Mouse (Mus musculus) liver, adult 2 months (tissue): Measurements from ENCODE around the gene Fdx1l. TPM values are rescaled to one million over a fixed set of nuclear protein-coding genes. Genes with fewer than 3 reads are reported as not detected.

Source experiments
- DNase-seq: peaks from one replicate; pipeline ENCODE4 v3.0.0-alpha.2; 2011; ENCODE audit warnings: low read depth, low spot score; ENCODE audit errors: extremely low read depth
- H3K27ac ChIP-seq: fragments of 200-500 bp; replicated peaks from 2 replicates; pipeline ENCODE4 v1.5.1; 2012; ENCODE audit warnings: low read depth, mild to moderate bottlenecking, control low read depth, inconsistent platforms, low read length; ENCODE audit not compliant: insufficient read depth
- H3K27me3 ChIP-seq: fragments of 200-500 bp; 2 replicates; pipeline ENCODE4 v1.6.1; 2012; ENCODE audit warnings: mild to moderate bottlenecking, moderate library complexity, low read length, inconsistent platforms; ENCODE audit not compliant: control insufficient read depth, insufficient read depth
- H3K36me3 ChIP-seq: fragments of 200-500 bp; 2 replicates; pipeline ENCODE4 v1.6.1; 2012; ENCODE audit warnings: low read length, inconsistent platforms; ENCODE audit not compliant: control insufficient read depth, insufficient read depth
- H3K4me1 ChIP-seq: fragments of 200-500 bp; 2 replicates; pipeline ENCODE4 v1.6.1; 2011; ENCODE audit warnings: low read length; ENCODE audit not compliant: control insufficient read depth, insufficient read depth
- H3K4me3 ChIP-seq: fragments of 200-500 bp; 2 replicates; pipeline ENCODE4 v1.5.1; 2011; ENCODE audit warnings: low read depth, mild to moderate bottlenecking, control low read depth, low read length, moderate library complexity; ENCODE audit not compliant: insufficient read depth
- H3K79me2 ChIP-seq: fragments of 200-500 bp; 2 replicates; pipeline ENCODE4 v1.6.1; 2012; ENCODE audit warnings: inconsistent platforms, mild to moderate bottlenecking, low read length, moderate library complexity; ENCODE audit not compliant: control insufficient read depth, insufficient read depth
- H3K9ac ChIP-seq: fragments of 200-500 bp; 2 replicates; pipeline ENCODE4 v1.6.1; 2012; ENCODE audit warnings: low read depth, mild to moderate bottlenecking, control low read depth, inconsistent platforms, low read length
- CTCF ChIP-seq: fragments of 200-500 bp; IDR thresholded peaks from 2 replicates; pipeline ENCODE4 v1.5.1; 2011; ENCODE audit warnings: low read depth, low read length, control low read depth
- POLR2A ChIP-seq: fragments of 200-500 bp; IDR thresholded peaks from 2 replicates; pipeline ENCODE4 v1.6.1; 2011; ENCODE audit warnings: low read length, control low read depth; ENCODE audit not compliant: insufficient read depth; ENCODE audit errors: extremely low read depth
- WGBS: fragments of 180-500 bp; shearing (Covaris S2); methylation state at CpG from one replicate; pipeline ENCODE4 v1.1.7; 2018; 5-methylcytosine and 5-hydroxymethylcytosine counted together
- polyA plus RNA-seq: library from polyadenylated mRNA; depleted of rRNA; stranded (reverse); fragments of >200 nt; gene quantifications from 2 replicates; pipeline ENCODE4 v1.2.3, GENCODE M21; 2012
- total RNA-seq: library from RNA; depleted of rRNA; stranded (reverse); fragments of >200 nt; gene quantifications from 2 replicates; pipeline ENCODE4 v1.2.3, GENCODE M21; 2014

Gene Fdx1l
- total and polyA plus RNA-seq, 2 experiments: 30.6 to 45.3 TPM

- Histone ChIP-seq H3K4me3 (no peak overlapping the region), H3K79me2 (no peaks in the 10 kb centered on the region), H3K9ac (no peak overlapping the region), H3K27me3 (no peaks in the 10 kb centered on the region), H3K4me1 (no peaks in the 10 kb centered on the region), H3K36me3 (no peaks in the 10 kb centered on the region), H3K27ac (no peak overlapping the region)
- peak; percentile 64 for DNase-seq
- TF ChIP-seq POLR2A (no peak), CTCF (no peak)
- WGBS: 28% methylated on average over 8 of the region's 8 CpGs
Observed at GRCm38 (mm10) chr9:21097793-21098192, 24.4 kb upstream of the Fdx1l start.

GRCm38 (mm10) chr9:21095958-21096357, 22.5 kb upstream of the Fdx1l start:
- Histone ChIP-seq H3K27ac (no peak overlapping the region), H3K27me3 (no peaks in the 10 kb centered on the region), H3K4me1 (peaks cover under 1% of the 10 kb centered on the region), H3K4me3 (no peak overlapping the region), H3K79me2 (peaks cover 2% of the 10 kb centered on the region; the same call in 1 of the 2 replicates), H3K36me3 (no peaks in the 10 kb centered on the region), H3K9ac (no peak overlapping the region)
- TF ChIP-seq POLR2A: no peak
- TF ChIP-seq CTCF: no peak
- 89% methylated on average over 4 of the region's 4 CpGs for WGBS
- DNase-seq: no peak

GRCm38 (mm10) chr9:21093423-21093822, 20.0 kb upstream of the Fdx1l start:
- no peak overlapping the region for H3K4me3 ChIP-seq
- peaks cover 23% of the 10 kb centered on the region for H3K79me2 ChIP-seq
- H3K27ac ChIP-seq: no peak overlapping the region
- H3K4me1 ChIP-seq: peaks cover 11% of the 10 kb centered on the region
- peaks cover 2% of the 10 kb centered on the region for H3K36me3 ChIP-seq
- H3K9ac ChIP-seq: no peak overlapping the region
- WGBS: 97% methylated on average over 9 of the region's 9 CpGs
- H3K27me3 ChIP-seq: no peaks in the 10 kb centered on the region
- DNase-seq: no peak
- TF ChIP-seq CTCF (no peak), POLR2A (no peak)

GRCm38 (mm10) chr9:21091707-21092320, 18.4 kb upstream of the Fdx1l start, which contains the start of the genes Gm38431 and Raver1:
Gm38431 (minus strand) TSS chr9:21091997.
Raver1 (minus strand) TSS chr9:21092008.
- WGBS: under 1% methylated on average over 54 of the region's 54 CpGs
- peak within 1 kb of the TSS; percentile 88 for H3K4me3 ChIP-seq
- peaks cover 11% of the 10 kb centered on the region for H3K4me1 ChIP-seq
- H3K27ac ChIP-seq: peak within 1 kb of the TSS; percentile 81
- no peaks in the 10 kb centered on the region for H3K27me3 ChIP-seq
- H3K36me3 ChIP-seq: peaks cover 8% of the 10 kb centered on the region
- H3K79me2 ChIP-seq: peaks cover 34% of the 10 kb centered on the region
- TF ChIP-seq CTCF: no peak
- TF ChIP-seq POLR2A: peak; percentile 76
- H3K9ac ChIP-seq: peak within 1 kb of the TSS; percentile 91
- DNase-seq: peak; percentile 92

- no peak for TF ChIP-seq CTCF
- no peak for TF ChIP-seq POLR2A
- Histone ChIP-seq H3K79me2 (peaks cover 38% of the 10 kb centered on the region), H3K27me3 (no peaks in the 10 kb centered on the region), H3K4me1 (peaks cover 11% of the 10 kb centered on the region), H3K27ac (peak overlapping the region; percentile 32), H3K9ac (peak overlapping the region; percentile 91), H3K36me3 (peaks cover 13% of the 10 kb centered on the region), H3K4me3 (peak overlapping the region; percentile 88)
- no peak for DNase-seq
- 1% methylated on average over 24 of the region's 24 CpGs for WGBS
Observed at GRCm38 (mm10) chr9:21090972-21091706, 17.7 kb upstream of the Fdx1l start.

- peaks cover 17% of the 10 kb centered on the region for H3K36me3 ChIP-seq
- no peak for DNase-seq
- no peaks in the 10 kb centered on the region for H3K27me3 ChIP-seq
- peak overlapping the region; percentile 91 for H3K9ac ChIP-seq
- H3K4me3 ChIP-seq: no peak overlapping the region; the same call in 1 of the 2 replicates
- H3K79me2 ChIP-seq: peaks cover 38% of the 10 kb centered on the region
- TF ChIP-seq POLR2A (no peak), CTCF (no peak)
- no peak overlapping the region for H3K27ac ChIP-seq
- WGBS: 92% methylated on average over 1 of the region's 1 CpGs
- H3K4me1 ChIP-seq: peaks cover 11% of the 10 kb centered on the region
Observed at GRCm38 (mm10) chr9:21090537-21090936, 17.1 kb upstream of the Fdx1l start.
